Mouse (Mus musculus): ENCODE results near the gene Rrp9. TPM values are rescaled to one million over a fixed set of nuclear protein-coding genes. Genes with fewer than 3 reads are reported as not detected.

Rrp9 gene
- polyA plus RNA-seq (2014; fragmentation: Nextera tagmentation; extraction: Ambion mirVana) = 41.3 and 42.2 TPM in 2 replicates

GRCm38 (mm10) chr9:106475663-106476001 lies at the start of gene Rrp9:
Gene Rrp9, plus strand, starts transcription at chr9:106475963.
- ATAC-seq (ENCODE audit: low FRiP score) = no peak
- H3K27me3 ChIP-seq (ENCODE audit: control insufficient read depth, insufficient read depth, low read length) = no peaks in the 10 kb centered on the region
- no peak for DNase-seq (ENCODE audit: low spot score)
- 90% methylated on average over 10 of the region's 10 CpGs for WGBS
- H3K4me1 ChIP-seq (replicated peaks; ENCODE audit: control insufficient read depth, insufficient read depth, low read length) = peaks cover 9% of the 10 kb centered on the region; the same call in 1 of the 2 replicates
- H3K4me3 ChIP-seq (ENCODE audit: low read depth, low read length) = no peak within 1 kb of the TSS
- 0 out of 2 replicates have a peak within 1 kb of the TSS, but pooled peaks have one; percentile 19 for H3K4me2 ChIP-seq (replicated peaks; ENCODE audit: low read depth, low read length)
- H3K36me3 ChIP-seq (ENCODE audit: control insufficient read depth, insufficient read depth, low read length) = no peaks in the 10 kb centered on the region
- no peaks in the 10 kb centered on the region for H3K9me3 ChIP-seq (ENCODE audit: control insufficient read depth, low read length)
- H3K27ac ChIP-seq (ENCODE audit: low read depth, low read length) = no peak within 1 kb of the TSS
- no peak within 1 kb of the TSS for H3K9ac ChIP-seq (ENCODE audit: low read depth, low read length)

GRCm38 (mm10) chr9:106428719-106429220 lies 47.0 kb upstream of the Rrp9 start:
- ATAC-seq (ENCODE audit: low FRiP score) (peak; percentile 76), DNase-seq (ENCODE audit: low spot score) (no peak)
- Histone ChIP-seq H3K27ac (ENCODE audit: low read depth, low read length) (peak overlapping the region; percentile 93), H3K4me2 (replicated peaks; ENCODE audit: low read depth, low read length) (peak overlapping the region; percentile 69), H3K9ac (ENCODE audit: low read depth, low read length) (peak overlapping the region; percentile 71), H3K27me3 (ENCODE audit: control insufficient read depth, insufficient read depth, low read length) (no peaks in the 10 kb centered on the region), H3K4me3 (ENCODE audit: low read depth, low read length) (peak overlapping the region; percentile 92), H3K9me3 (ENCODE audit: control insufficient read depth, low read length) (no peaks in the 10 kb centered on the region), H3K4me1 (replicated peaks; ENCODE audit: control insufficient read depth, insufficient read depth, low read length) (peaks cover 5% of the 10 kb centered on the region; the same call in 1 of the 2 replicates), H3K36me3 (ENCODE audit: control insufficient read depth, insufficient read depth, low read length) (0 out of 2 replicates have a peak, but pooled peaks cover 7% of the 10 kb centered on the region)
- WGBS = 23% methylated on average over 11 of the region's 11 CpGs

GRCm38 (mm10) chr9:106429221-106430014 lies 46.3 kb upstream of the Rrp9 start, which contains the start of gene Rpl29:
Gene Rpl29, plus strand, starts transcription at chr9:106429454.
- under 1% methylated on average over 52 of the region's 55 CpGs for WGBS
- ATAC-seq (ENCODE audit: low FRiP score) (peak; percentile 91), DNase-seq (ENCODE audit: low spot score) (peak; percentile 98)
- 0 out of 2 replicates have a peak, but pooled peaks cover 7% of the 10 kb centered on the region for H3K36me3 ChIP-seq (ENCODE audit: control insufficient read depth, insufficient read depth, low read length)
- H3K9me3 ChIP-seq (ENCODE audit: control insufficient read depth, low read length) = no peaks in the 10 kb centered on the region
- H3K4me1 ChIP-seq (replicated peaks; ENCODE audit: control insufficient read depth, insufficient read depth, low read length) = peaks cover 5% of the 10 kb centered on the region; the same call in 1 of the 2 replicates
- peak within 1 kb of the TSS; percentile 99 for H3K9ac ChIP-seq (ENCODE audit: low read depth, low read length)
- H3K4me3 ChIP-seq (ENCODE audit: low read depth, low read length) = peak within 1 kb of the TSS; percentile 92
- no peaks in the 10 kb centered on the region for H3K27me3 ChIP-seq (ENCODE audit: control insufficient read depth, insufficient read depth, low read length)
- H3K27ac ChIP-seq (ENCODE audit: low read depth, low read length) = peak within 1 kb of the TSS; percentile 93
- peak within 1 kb of the TSS; percentile 78 for H3K4me2 ChIP-seq (replicated peaks; ENCODE audit: low read depth, low read length)

- Histone ChIP-seq H3K4me3 (ENCODE audit: low read depth, low read length) (peak overlapping the region; percentile 92), H3K9me3 (ENCODE audit: control insufficient read depth, low read length) (no peaks in the 10 kb centered on the region), H3K36me3 (ENCODE audit: control insufficient read depth, insufficient read depth, low read length) (0 out of 2 replicates have a peak, but pooled peaks cover 7% of the 10 kb centered on the region), H3K27me3 (ENCODE audit: control insufficient read depth, insufficient read depth, low read length) (no peaks in the 10 kb centered on the region), H3K4me1 (replicated peaks; ENCODE audit: control insufficient read depth, insufficient read depth, low read length) (peaks cover 5% of the 10 kb centered on the region; the same call in 1 of the 2 replicates), H3K4me2 (replicated peaks; ENCODE audit: low read depth, low read length) (peak overlapping the region; percentile 78), H3K27ac (ENCODE audit: low read depth, low read length) (peak overlapping the region; percentile 93; the same call in 1 of the 2 replicates), H3K9ac (ENCODE audit: low read depth, low read length) (peak overlapping the region; percentile 99)
- DNase-seq (ENCODE audit: low spot score) (no peak), ATAC-seq (ENCODE audit: low FRiP score) (no peak)
- WGBS = 5% methylated on average over 4 of the region's 4 CpGs
Measured at GRCm38 (mm10) chr9:106430015-106430264, 45.8 kb upstream of the Rrp9 start.

GRCm38 (mm10) chr9:106433389-106433788 lies 42.4 kb upstream of the Rrp9 start:
- ATAC-seq (ENCODE audit: low FRiP score) (no peak), DNase-seq (ENCODE audit: low spot score) (no peak)
- Histone ChIP-seq H3K9ac (ENCODE audit: low read depth, low read length) (no peak overlapping the region), H3K9me3 (ENCODE audit: control insufficient read depth, low read length) (no peaks in the 10 kb centered on the region), H3K4me3 (ENCODE audit: low read depth, low read length) (no peak overlapping the region), H3K27ac (ENCODE audit: low read depth, low read length) (0 out of 2 replicates have a peak overlapping the region, but pooled peaks have one; percentile 24), H3K4me1 (replicated peaks; ENCODE audit: control insufficient read depth, insufficient read depth, low read length) (peaks cover 10% of the 10 kb centered on the region), H3K36me3 (ENCODE audit: control insufficient read depth, insufficient read depth, low read length) (0 out of 2 replicates have a peak, but pooled peaks cover 7% of the 10 kb centered on the region), H3K4me2 (replicated peaks; ENCODE audit: low read depth, low read length) (no peak overlapping the region), H3K27me3 (ENCODE audit: control insufficient read depth, insufficient read depth, low read length) (no peaks in the 10 kb centered on the region)
- WGBS = 79% methylated on average over 7 of the region's 7 CpGs

GRCm38 (mm10) chr9:106436566-106436965 lies 39.2 kb upstream of the Rrp9 start:
- Histone ChIP-seq H3K9ac (ENCODE audit: low read depth, low read length) (no peak overlapping the region), H3K9me3 (ENCODE audit: control insufficient read depth, low read length) (no peaks in the 10 kb centered on the region), H3K4me1 (replicated peaks; ENCODE audit: control insufficient read depth, insufficient read depth, low read length) (peaks cover 5% of the 10 kb centered on the region), H3K4me3 (ENCODE audit: low read depth, low read length) (no peak overlapping the region), H3K27ac (ENCODE audit: low read depth, low read length) (no peak overlapping the region), H3K36me3 (ENCODE audit: control insufficient read depth, insufficient read depth, low read length) (0 out of 2 replicates have a peak, but pooled peaks cover 4% of the 10 kb centered on the region), H3K4me2 (replicated peaks; ENCODE audit: low read depth, low read length) (no peak overlapping the region), H3K27me3 (ENCODE audit: control insufficient read depth, insufficient read depth, low read length) (no peaks in the 10 kb centered on the region)
- WGBS = 82% methylated on average over 9 of the region's 9 CpGs
- ATAC-seq (ENCODE audit: low FRiP score) = no peak
- no peak for DNase-seq (ENCODE audit: low spot score)

GRCm38 (mm10) chr9:106442680-106443079 lies 33.1 kb upstream of the Rrp9 start:
- Histone ChIP-seq H3K36me3 (ENCODE audit: control insufficient read depth, insufficient read depth, low read length) (no peaks in the 10 kb centered on the region), H3K27ac (ENCODE audit: low read depth, low read length) (no peak overlapping the region), H3K4me1 (replicated peaks; ENCODE audit: control insufficient read depth, insufficient read depth, low read length) (peaks cover under 1% of the 10 kb centered on the region), H3K4me3 (ENCODE audit: low read depth, low read length) (no peak overlapping the region), H3K4me2 (replicated peaks; ENCODE audit: low read depth, low read length) (no peak overlapping the region), H3K27me3 (ENCODE audit: control insufficient read depth, insufficient read depth, low read length) (no peaks in the 10 kb centered on the region), H3K9me3 (ENCODE audit: control insufficient read depth, low read length) (no peaks in the 10 kb centered on the region), H3K9ac (ENCODE audit: low read depth, low read length) (no peak overlapping the region)
- WGBS = 80% methylated on average over 5 of the region's 5 CpGs
- ATAC-seq (ENCODE audit: low FRiP score) (no peak), DNase-seq (ENCODE audit: low spot score) (no peak)

- DNase-seq (ENCODE audit: low spot score) = no peak
- no peak overlapping the region for H3K9ac ChIP-seq (ENCODE audit: low read depth, low read length)
- no peaks in the 10 kb centered on the region for H3K36me3 ChIP-seq (ENCODE audit: control insufficient read depth, insufficient read depth, low read length)
- H3K9me3 ChIP-seq (ENCODE audit: control insufficient read depth, low read length) = no peaks in the 10 kb centered on the region
- 67% methylated on average over 4 of the region's 4 CpGs for WGBS
- peaks cover 7% of the 10 kb centered on the region for H3K4me1 ChIP-seq (replicated peaks; ENCODE audit: control insufficient read depth, insufficient read depth, low read length)
- H3K4me3 ChIP-seq (ENCODE audit: low read depth, low read length) = no peak overlapping the region
- no peak for ATAC-seq (ENCODE audit: low FRiP score)
- H3K4me2 ChIP-seq (replicated peaks; ENCODE audit: low read depth, low read length) = no peak overlapping the region
- no peak overlapping the region for H3K27ac ChIP-seq (ENCODE audit: low read depth, low read length)
- H3K27me3 ChIP-seq (ENCODE audit: control insufficient read depth, insufficient read depth, low read length) = no peaks in the 10 kb centered on the region
Measured at GRCm38 (mm10) chr9:106444836-106445235, 30.9 kb upstream of the Rrp9 start.
